Mouse (Mus musculus) ES-Bruce4 (cell line): ENCODE results near the gene Pigw. TPM values are rescaled to one million over a fixed set of nuclear protein-coding genes. Genes with fewer than 3 reads are reported as not detected.

ENCODE experiments used
- H3K27ac ChIP-seq: 2 replicates; pipeline ENCODE4 v1.5.1; 2012; ENCODE audit warnings: low read length, inconsistent platforms; ENCODE audit not compliant: insufficient read depth
- H3K27me3 ChIP-seq: 2 replicates; pipeline ENCODE4 v1.6.1; 2012; ENCODE audit warnings: mild to moderate bottlenecking, low read length, inconsistent platforms; ENCODE audit not compliant: control insufficient read depth, poor library complexity, insufficient read depth, severe bottlenecking
- H3K36me3 ChIP-seq: 2 replicates; pipeline ENCODE4 v1.6.1; 2012; ENCODE audit warnings: inconsistent platforms, mild to moderate bottlenecking, low read length, moderate library complexity; ENCODE audit not compliant: control insufficient read depth, poor library complexity, insufficient read depth, severe bottlenecking
- H3K4me1 ChIP-seq: one replicate; pipeline ENCODE4 v1.8.1; 2011; ENCODE audit warnings: low read length; ENCODE audit not compliant: control insufficient read depth, insufficient read depth
- H3K4me3 ChIP-seq: 2 replicates; pipeline ENCODE4 v1.5.1; 2011; ENCODE audit warnings: low read depth, mild to moderate bottlenecking, low read length
- H3K9ac ChIP-seq: 2 replicates; pipeline ENCODE4 v1.6.1; 2012; ENCODE audit warnings: low read depth, mild to moderate bottlenecking, inconsistent platforms; ENCODE audit not compliant: poor library complexity, severe bottlenecking
- H3K9me3 ChIP-seq: replicated peaks from 2 replicates; pipeline ENCODE4 v1.6.1; 2012; ENCODE audit warnings: mild to moderate bottlenecking, low read length, inconsistent platforms; ENCODE audit not compliant: control insufficient read depth, poor library complexity, insufficient read depth, severe bottlenecking
- CTCF ChIP-seq: IDR thresholded peaks from one replicate; pipeline ENCODE4 v1.8.1; 2011; ENCODE audit warnings: low read depth, low read length
- EP300 ChIP-seq: IDR thresholded peaks from 2 replicates; pipeline ENCODE4 v1.6.1; 2011; ENCODE audit warnings: low read depth, low read length; ENCODE audit not compliant: insufficient read depth
- POLR2A ChIP-seq: IDR thresholded peaks from one replicate; pipeline ENCODE4 v1.8.1; 2011; ENCODE audit warnings: low read length; ENCODE audit not compliant: insufficient read depth
- polyA plus RNA-seq: library from polyadenylated mRNA; stranded (reverse); fragments of >200 nt; gene quantifications from 2 replicates; pipeline ENCODE4 v1.2.4, GENCODE M21; 2011; ENCODE audit warnings: low read depth; ENCODE audit not compliant: missing spikeins, insufficient read depth, insufficient read length

Pigw gene
- polyA plus RNA-seq, 1 experiment, result 11.2 TPM

DNA sequence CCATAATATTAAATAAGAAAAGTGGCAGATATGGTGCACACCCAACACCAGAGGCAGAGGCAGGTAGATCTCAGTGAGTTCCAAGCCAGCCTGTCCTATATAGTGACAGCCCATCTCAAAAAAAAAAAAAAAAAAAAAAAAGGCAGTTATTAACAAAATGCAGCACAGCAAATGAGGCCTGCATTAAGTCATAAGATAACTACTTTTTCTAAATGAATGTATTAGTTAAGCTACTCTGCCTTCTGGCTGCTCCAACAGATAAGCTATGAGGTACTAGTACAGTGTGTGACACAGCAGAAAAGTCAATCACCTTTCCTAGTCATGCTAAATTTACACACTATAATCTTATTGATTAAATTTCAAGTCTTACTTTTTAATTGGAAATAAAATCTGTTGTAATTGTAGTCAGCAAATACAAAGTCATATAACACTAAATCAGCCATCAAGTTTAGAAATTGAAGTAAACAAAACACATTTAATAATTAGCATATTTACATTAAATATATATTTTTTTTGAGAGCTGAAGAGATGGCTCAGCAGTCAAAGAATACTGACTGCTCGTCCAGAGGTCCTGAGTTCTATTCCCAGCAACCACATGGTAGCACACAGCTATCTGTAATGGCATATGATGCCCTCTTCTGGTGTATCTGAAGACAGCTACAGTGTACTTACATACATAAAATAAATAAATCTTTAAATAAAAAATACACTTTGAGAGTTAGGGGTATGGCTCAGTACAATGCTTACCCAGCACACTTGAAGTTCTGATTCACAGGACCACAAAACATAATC lies 6.8 kb downstream of the Pigw start:
- no peak overlapping the region for H3K4me3 ChIP-seq
- no peaks in the 10 kb centered on the region for H3K4me1 ChIP-seq
- TF ChIP-seq CTCF, result no peak
- no peak for TF ChIP-seq POLR2A
- TF ChIP-seq EP300, result no peak
- no peaks in the 10 kb centered on the region for H3K9me3 ChIP-seq
- H3K27me3 ChIP-seq, result no peaks in the 10 kb centered on the region
- H3K36me3 ChIP-seq, result peaks cover 19% of the 10 kb centered on the region
- H3K27ac ChIP-seq, result no peak overlapping the region
- no peak overlapping the region for H3K9ac ChIP-seq

DNA sequence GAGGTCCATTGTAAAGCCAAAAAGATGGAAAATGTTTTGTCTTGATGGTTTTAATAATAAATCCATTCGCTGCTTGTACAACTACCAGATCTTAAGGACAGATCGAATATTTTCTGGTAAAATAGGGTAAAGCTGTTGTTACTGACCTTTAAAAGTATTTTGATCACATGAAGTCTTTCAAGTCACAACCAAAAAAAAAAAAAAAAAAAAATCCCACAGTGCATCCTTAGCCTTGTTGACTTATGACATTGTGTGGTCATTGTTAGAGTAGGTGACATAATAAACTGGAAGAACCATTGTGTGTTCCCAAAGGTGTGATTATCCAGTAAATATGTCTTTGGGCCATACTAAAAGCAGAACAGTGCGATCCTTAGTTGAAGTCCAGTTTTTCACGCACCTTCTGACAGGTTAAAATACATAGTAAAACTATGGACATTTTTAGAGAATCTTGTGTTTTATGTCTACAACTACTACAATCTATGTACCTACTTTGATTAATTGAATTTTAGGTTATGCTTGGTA lies 8.5 kb downstream of the Pigw start:
- H3K4me1 ChIP-seq, result no peaks in the 10 kb centered on the region
- no peaks in the 10 kb centered on the region for H3K9me3 ChIP-seq
- H3K4me3 ChIP-seq, result peak overlapping the region; percentile 93
- peak overlapping the region; percentile 79; the same call in 1 of the 2 replicates for H3K27ac ChIP-seq
- H3K9ac ChIP-seq, result peak overlapping the region; percentile 99
- no peaks in the 10 kb centered on the region for H3K27me3 ChIP-seq
- H3K36me3 ChIP-seq, result peaks cover 8% of the 10 kb centered on the region
- TF ChIP-seq POLR2A (no peak), CTCF (no peak), EP300 (no peak)

DNA sequence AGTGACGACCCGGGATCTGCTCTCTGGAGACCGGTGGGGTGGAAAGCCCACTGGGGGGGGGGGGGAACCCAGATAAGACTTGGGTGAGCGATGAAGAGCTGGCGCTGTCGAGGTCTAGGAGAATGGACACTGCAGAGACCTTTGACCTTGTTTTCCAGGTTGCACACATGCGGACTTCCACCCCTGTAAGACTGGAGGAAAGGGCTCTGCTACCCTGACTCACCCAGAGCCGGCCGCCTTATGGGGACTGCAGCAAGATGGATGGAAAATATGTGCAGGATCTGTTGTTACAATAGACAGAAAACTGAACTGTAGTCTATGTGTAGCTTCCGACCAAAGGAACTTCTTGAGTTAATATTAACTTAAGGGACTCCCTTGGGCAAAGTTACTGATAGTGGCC lies 9.0 kb downstream of the Pigw start:
- TF ChIP-seq EP300, result no peak
- no peak for TF ChIP-seq CTCF
- no peak for TF ChIP-seq POLR2A

DNA sequence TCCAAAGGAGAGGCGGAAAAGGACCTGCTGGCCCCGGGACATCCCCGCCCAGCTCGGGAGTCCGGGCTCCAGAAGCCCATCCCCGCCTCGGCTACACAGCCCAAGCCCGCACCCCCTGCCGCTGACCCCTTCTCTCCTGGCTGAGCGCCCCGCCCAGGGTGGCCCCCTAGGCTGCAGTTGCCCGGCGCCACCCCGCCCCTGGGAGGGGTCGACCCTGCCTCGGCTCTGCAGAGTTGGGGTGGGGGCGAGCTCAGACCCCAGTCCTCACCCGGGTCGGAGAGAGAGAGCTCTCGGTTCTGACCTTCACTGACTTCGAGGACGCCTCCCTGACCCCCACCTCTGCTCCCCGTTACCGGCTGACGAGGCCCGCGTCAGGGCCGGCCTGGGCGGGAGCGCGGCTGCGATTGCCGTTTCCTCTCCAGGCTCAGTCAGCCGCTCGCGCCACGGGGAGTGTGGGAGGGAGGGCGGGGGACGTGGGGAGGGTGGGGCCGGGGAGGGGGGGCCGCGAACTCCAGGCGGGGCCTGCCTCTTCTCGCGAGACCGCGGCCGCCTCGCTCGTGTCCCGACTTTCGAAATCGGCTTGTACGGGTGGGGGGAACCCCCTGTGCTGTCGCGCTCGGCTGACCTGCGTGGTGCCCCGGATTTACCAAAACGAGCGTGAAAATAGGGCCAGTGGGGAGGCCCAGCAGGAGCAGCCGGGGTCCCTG lies 9.6 kb downstream of the Pigw start, which contains the start of gene Ggnbp2:
Gene Ggnbp2, minus strand, starts transcription at position 481 of the 707 bp plus-strand sequence.
- Histone ChIP-seq H3K27me3 (no peaks in the 10 kb centered on the region), H3K9ac (peak within 1 kb of the TSS; percentile 99), H3K9me3 (no peaks in the 10 kb centered on the region), H3K36me3 (peaks cover 7% of the 10 kb centered on the region), H3K27ac (peak within 1 kb of the TSS; percentile 86), H3K4me3 (peak within 1 kb of the TSS; percentile 93), H3K4me1 (no peaks in the 10 kb centered on the region)
- TF ChIP-seq CTCF (no peak), EP300 (peak; percentile 28; the same call in 1 of the 2 replicates)

More for the DNA sequence above, 9.0 kb downstream of the Pigw start:
- Histone ChIP-seq H3K27ac (peak overlapping the region; percentile 79), H3K4me1 (no peaks in the 10 kb centered on the region), H3K4me3 (peak overlapping the region; percentile 93), H3K27me3 (no peaks in the 10 kb centered on the region), H3K9ac (peak overlapping the region; percentile 99), H3K9me3 (no peaks in the 10 kb centered on the region), H3K36me3 (peaks cover 7% of the 10 kb centered on the region)

DNA sequence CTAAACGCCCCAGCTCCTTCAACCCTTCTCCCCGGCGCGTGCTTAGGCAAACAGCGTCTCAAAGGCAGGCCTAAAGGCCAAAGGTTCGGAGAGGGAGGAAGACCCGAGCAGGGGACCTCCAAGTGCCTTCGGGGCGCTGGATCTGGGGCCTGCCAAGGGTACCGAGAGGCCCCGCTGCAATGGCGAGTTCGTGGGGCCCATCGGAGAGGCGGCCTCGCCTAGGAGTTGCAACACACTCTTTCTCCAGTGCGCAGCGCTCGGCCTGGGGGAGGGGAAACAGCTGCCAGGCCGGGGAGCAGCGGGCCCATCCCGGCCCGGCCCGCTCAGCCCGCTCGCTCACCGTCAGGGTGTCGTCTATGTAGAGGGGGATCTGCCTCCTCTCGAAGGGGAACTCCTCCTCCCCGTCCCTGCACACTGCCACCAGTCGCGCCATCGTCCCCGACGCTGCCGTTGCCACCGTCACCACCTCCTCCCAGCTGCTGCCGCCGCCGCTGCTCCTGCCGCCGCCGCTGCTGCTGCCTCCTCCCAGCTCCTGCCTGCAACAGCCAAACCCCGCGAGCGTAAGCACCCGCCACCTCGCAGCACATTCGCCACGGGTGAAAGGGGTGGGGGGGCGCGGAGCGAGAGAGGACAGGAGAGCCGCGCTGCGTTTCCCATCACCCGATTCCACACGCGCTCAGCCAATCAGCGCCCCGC lies 10.4 kb downstream of the Pigw start:
- peak overlapping the region; percentile 80 for H3K27ac ChIP-seq
- no peaks in the 10 kb centered on the region for H3K4me1 ChIP-seq
- H3K27me3 ChIP-seq, result no peaks in the 10 kb centered on the region
- H3K36me3 ChIP-seq, result peaks cover 6% of the 10 kb centered on the region
- H3K9me3 ChIP-seq, result no peaks in the 10 kb centered on the region
- no peak for TF ChIP-seq EP300
- TF ChIP-seq CTCF, result no peak
- TF ChIP-seq POLR2A, result peak; percentile 21
- H3K4me3 ChIP-seq, result peak overlapping the region; percentile 91
- H3K9ac ChIP-seq, result peak overlapping the region; percentile 99
